Mouse (Mus musculus): ENCODE results near the gene Vamp2. TPM values are rescaled to one million over a fixed set of nuclear protein-coding genes. Genes with fewer than 3 reads are reported as not detected.
A peak's percentile ranks its signal among the peaks of the same experiment; 100 is the strongest.
"Not testable (repeated sequence)": the region's sequence is repeated elsewhere in the genome, so short reads cannot be mapped to it uniquely, and the experiment has no call there.

The Vamp2 gene
- polyA plus RNA-seq, 1 experiment from 2014 or later, result 95.9 TPM

DNA sequence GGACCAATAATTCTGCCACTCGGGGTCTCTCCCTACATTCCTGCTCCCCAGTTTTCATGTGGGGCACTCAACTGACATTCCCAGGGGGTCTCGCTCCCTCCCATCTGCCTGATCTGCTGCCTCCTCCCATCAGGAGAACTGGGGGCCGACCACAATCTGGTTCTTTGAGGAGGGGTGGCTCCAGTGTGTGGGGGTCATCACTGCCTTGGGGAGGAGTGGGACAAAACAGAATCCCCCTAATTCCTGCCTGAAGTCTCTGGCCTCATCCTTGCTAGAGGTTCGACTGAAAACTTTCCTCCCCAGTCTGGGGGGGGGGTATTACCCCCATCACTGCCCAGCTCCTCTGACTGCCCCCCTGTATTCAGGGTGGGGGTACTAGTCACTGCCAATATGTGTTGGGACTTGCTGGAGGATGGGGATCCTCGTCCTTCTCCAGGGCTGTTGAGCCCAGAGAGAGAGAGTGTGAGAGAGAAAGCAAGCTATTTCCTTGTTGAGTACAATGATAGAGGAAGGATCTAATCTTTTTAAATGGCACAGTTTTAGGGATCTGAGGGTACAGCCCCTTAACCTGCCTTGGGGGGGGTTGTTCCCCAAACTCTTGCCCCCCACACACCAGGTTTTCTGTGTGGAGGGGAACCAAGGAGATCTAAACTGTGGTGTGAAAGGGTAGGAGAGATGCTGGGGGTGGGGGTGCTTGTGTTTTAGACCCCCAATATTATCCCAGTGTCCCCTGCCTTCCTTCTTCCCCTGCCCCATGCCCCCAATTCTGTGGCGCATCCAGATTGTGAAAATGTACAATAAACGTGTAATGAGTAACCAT, 3.5 kb downstream of the Vamp2 start:
- no peaks in the 10 kb centered on the region for H3K9me3 ChIP-seq (ENCODE audit: control insufficient read depth, low read length)
- H3K27ac ChIP-seq (ENCODE audit: low read depth, low read length), result no peak overlapping the region
- no peaks in the 10 kb centered on the region for H3K27me3 ChIP-seq (ENCODE audit: control insufficient read depth, insufficient read depth, low read length)
- ATAC-seq (replicated peaks; ENCODE audit: low FRiP score), result no peak
- H3K4me3 ChIP-seq (ENCODE audit: low read depth, low read length), result no peak overlapping the region
- H3K4me1 ChIP-seq (replicated peaks; ENCODE audit: control insufficient read depth, insufficient read depth, low read length), result peaks cover 20% of the 10 kb centered on the region; the same call in 1 of the 2 replicates
- H3K36me3 ChIP-seq (ENCODE audit: control insufficient read depth, insufficient read depth, low read length), result no peaks in the 10 kb centered on the region; the same call in 1 of the 2 replicates
- H3K4me2 ChIP-seq (ENCODE audit: low read depth, low read length, severe bottlenecking), result no peak overlapping the region
- DNase-seq (ENCODE audit: low spot score), result no peak
- no peak overlapping the region for H3K9ac ChIP-seq (ENCODE audit: low read length)
- 67% methylated on average over 7 of the region's 7 CpGs for WGBS

DNA sequence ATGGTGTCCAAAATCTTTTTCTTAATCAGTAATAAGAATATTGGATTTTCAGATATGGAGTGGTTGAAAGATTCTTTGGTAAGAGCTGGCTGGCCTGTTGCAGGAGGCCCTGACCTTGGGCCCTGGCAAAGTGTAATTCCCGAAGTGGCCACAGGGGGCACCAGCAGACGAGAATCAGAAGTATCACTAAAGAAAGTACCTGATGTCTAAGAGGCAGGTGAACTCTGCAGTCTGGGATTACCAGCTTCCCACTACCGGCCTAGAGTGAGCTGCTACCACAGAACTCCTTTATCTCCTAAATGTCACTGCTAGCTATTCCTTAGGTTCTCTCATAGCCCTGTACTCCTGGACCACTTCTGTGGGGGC, 4.1 kb downstream of the Vamp2 start:
- H3K4me3 ChIP-seq (ENCODE audit: low read depth, low read length), result no peak overlapping the region

DNA sequence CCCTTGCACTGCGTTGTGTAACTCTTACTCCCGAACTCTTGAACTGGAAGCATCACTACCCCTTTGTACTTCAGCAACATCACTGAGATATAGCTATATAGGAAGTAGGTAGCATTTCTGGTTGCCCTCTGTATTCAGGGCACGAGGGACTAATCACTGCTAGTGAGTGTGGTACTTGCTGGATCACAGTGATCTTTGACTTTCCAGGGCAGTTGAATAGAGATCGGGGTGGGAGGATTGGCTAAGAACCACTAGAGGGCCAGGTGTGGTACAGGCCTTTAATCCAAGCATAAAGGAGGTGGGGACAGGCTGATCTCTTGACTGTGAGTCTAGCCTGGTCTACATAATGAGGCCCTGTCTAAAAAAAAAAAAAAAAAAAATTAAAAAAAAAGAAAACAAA, 4.6 kb downstream of the Vamp2 start:
- Histone ChIP-seq H3K9me3 (ENCODE audit: control insufficient read depth, low read length) (no peaks in the 10 kb centered on the region), H3K27me3 (ENCODE audit: control insufficient read depth, insufficient read depth, low read length) (no peaks in the 10 kb centered on the region), H3K4me1 (replicated peaks; ENCODE audit: control insufficient read depth, insufficient read depth, low read length) (peaks cover 31% of the 10 kb centered on the region; the same call in 1 of the 2 replicates), H3K4me3 (ENCODE audit: low read depth, low read length) (no peak overlapping the region), H3K9ac (ENCODE audit: low read length) (no peak overlapping the region), H3K27ac (ENCODE audit: low read depth, low read length) (no peak overlapping the region), H3K4me2 (ENCODE audit: low read depth, low read length, severe bottlenecking) (no peak overlapping the region), H3K36me3 (ENCODE audit: control insufficient read depth, insufficient read depth, low read length) (no peaks in the 10 kb centered on the region; the same call in 1 of the 2 replicates)
- DNase-seq (ENCODE audit: low spot score) (no peak), ATAC-seq (replicated peaks; ENCODE audit: low FRiP score) (no peak)
- 87% methylated on average over 4 of the region's 4 CpGs for WGBS

More for the DNA sequence above, 4.1 kb downstream of the Vamp2 start:
- Histone ChIP-seq H3K27me3 (ENCODE audit: control insufficient read depth, insufficient read depth, low read length) (no peaks in the 10 kb centered on the region), H3K4me2 (ENCODE audit: low read depth, low read length, severe bottlenecking) (no peak overlapping the region), H3K36me3 (ENCODE audit: control insufficient read depth, insufficient read depth, low read length) (no peaks in the 10 kb centered on the region; the same call in 1 of the 2 replicates), H3K4me1 (replicated peaks; ENCODE audit: control insufficient read depth, insufficient read depth, low read length) (peaks cover 26% of the 10 kb centered on the region; the same call in 1 of the 2 replicates), H3K27ac (ENCODE audit: low read depth, low read length) (no peak overlapping the region), H3K9me3 (ENCODE audit: control insufficient read depth, low read length) (no peaks in the 10 kb centered on the region), H3K9ac (ENCODE audit: low read length) (no peak overlapping the region)
- 4% methylated on average over 3 of the region's 3 CpGs for WGBS
- ATAC-seq (replicated peaks; ENCODE audit: low FRiP score) (no peak), DNase-seq (ENCODE audit: low spot score) (peak; percentile 89)

DNA sequence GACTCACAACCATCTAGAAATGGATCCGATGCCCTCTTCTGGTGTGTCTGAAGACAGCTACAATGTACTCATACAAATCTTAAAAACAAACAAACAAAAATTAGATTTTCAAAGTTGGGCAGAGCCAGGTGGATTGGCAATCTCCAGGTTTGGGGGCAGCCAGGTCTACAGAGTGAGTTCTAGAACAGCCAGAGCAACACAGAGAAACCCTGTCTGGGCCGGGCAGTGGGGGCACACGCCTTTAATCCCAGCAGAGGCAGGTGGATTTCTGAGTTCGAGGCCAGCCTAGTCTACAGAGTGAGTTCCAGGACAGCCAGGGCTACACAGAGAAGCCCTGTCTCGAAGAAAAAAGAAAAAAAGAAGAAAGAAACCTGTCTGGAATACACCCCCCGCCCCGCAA, 5.6 kb downstream of the Vamp2 start:
- H3K9me3 ChIP-seq (ENCODE audit: control insufficient read depth, low read length); H3K4me3 ChIP-seq (ENCODE audit: low read depth, low read length); H3K36me3 ChIP-seq (ENCODE audit: control insufficient read depth, insufficient read depth, low read length); H3K27me3 ChIP-seq (ENCODE audit: control insufficient read depth, insufficient read depth, low read length); DNase-seq (ENCODE audit: low spot score); H3K4me2 ChIP-seq (ENCODE audit: low read depth, low read length, severe bottlenecking); ATAC-seq (replicated peaks; ENCODE audit: low FRiP score); H3K27ac ChIP-seq (ENCODE audit: low read depth, low read length); H3K9ac ChIP-seq (ENCODE audit: low read length): not testable (repeated sequence)
- H3K4me1 ChIP-seq (replicated peaks; ENCODE audit: control insufficient read depth, insufficient read depth, low read length), result peaks cover 38% of the 10 kb centered on the region
- WGBS, result 88% methylated on average over 7 of the region's 7 CpGs

DNA sequence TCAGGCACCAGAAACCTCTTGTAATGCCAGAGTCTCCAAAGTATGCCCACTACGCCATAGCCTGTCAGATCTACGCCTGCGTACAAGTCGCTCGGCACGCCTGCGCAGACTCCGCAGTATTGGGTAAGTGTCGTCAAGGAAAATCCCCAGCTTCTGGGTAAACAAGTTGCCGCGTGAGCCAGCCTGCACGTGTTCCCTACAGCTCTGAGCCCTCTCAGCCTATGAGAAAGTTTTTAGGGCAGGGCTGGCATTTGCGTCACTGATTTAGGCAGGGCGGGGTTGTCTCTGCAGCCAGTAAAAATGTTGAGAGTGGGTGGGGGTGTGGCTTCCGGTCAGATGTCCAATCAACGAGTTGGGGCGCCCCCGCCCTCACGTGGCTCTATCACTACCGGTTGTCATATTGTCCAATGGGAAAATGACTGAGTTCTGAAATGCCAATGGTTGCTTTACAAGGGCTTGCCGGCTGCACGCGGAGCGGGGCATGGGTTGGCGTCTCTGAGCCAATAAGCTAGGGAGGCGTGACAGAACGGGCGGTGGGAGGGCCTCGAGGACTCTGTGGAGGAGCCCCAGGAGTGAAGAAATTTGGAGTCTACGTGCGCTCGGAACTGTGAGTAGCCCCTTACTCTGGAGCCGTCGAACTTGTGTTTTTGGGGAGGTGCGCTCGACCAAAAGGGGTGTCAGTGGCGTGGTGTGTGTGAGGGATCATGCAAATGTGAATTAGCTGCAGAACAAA, 6.6 kb downstream of the Vamp2 start, which contains the start of gene Per1:
Gene Per1 (plus strand): TSS at position 521 of the 733 bp plus-strand sequence.
- Histone ChIP-seq H3K9ac (ENCODE audit: low read length) (peak within 1 kb of the TSS; percentile 46), H3K4me3 (ENCODE audit: low read depth, low read length) (peak within 1 kb of the TSS; percentile 41), H3K27me3 (ENCODE audit: control insufficient read depth, insufficient read depth, low read length) (no peaks in the 10 kb centered on the region), H3K27ac (ENCODE audit: low read depth, low read length) (peak within 1 kb of the TSS; percentile 55; the same call in 1 of the 2 replicates), H3K36me3 (ENCODE audit: control insufficient read depth, insufficient read depth, low read length) (no peaks in the 10 kb centered on the region; the same call in 1 of the 2 replicates), H3K9me3 (ENCODE audit: control insufficient read depth, low read length) (no peaks in the 10 kb centered on the region), H3K4me1 (replicated peaks; ENCODE audit: control insufficient read depth, insufficient read depth, low read length) (peaks cover 34% of the 10 kb centered on the region), H3K4me2 (ENCODE audit: low read depth, low read length, severe bottlenecking) (peak within 1 kb of the TSS; percentile 92)
- peak; percentile 91 for ATAC-seq (replicated peaks; ENCODE audit: low FRiP score)
- 0% methylated on average over 37 of the region's 37 CpGs for WGBS
- DNase-seq (ENCODE audit: low spot score), result peak; percentile 99

DNA sequence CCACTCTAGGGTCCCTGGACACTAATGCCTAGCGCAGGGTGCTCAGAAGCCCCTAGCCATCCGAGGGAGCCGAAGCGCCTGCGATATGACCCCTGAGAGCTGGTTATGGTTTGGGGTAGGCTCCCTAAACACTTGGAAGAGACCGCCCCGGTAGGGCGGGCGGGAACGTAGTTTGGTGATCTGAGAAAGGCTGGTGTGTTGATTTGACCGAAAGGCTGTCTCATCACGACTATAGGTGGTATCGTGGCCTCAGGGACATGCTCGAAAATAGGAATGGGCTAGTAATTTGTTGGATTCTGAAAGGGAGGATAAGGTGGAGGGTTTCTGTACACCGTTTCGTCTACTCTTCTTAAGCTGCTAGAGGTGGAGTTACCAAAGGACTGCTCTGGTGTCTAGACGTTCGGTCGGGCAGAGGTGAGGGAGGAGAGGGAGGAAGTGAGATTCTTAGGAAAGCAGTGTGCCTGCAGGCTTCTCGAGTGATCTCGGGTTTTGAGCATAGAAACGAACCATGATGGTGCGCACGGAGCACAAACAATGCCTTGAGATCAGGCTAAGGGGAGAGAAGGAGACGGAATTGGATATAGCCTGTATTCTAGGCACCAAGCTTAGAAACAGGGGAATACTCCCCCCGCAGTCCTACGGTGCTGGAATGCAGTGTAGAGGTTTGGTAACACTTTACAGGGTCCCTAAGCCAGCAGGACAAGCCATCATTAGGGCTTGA, 7.4 kb downstream of the Vamp2 start:
- H3K36me3 ChIP-seq (ENCODE audit: control insufficient read depth, insufficient read depth, low read length), result no peaks in the 10 kb centered on the region; the same call in 1 of the 2 replicates
- H3K27ac ChIP-seq (ENCODE audit: low read depth, low read length), result peak overlapping the region; percentile 55; the same call in 1 of the 2 replicates
- H3K27me3 ChIP-seq (ENCODE audit: control insufficient read depth, insufficient read depth, low read length), result no peaks in the 10 kb centered on the region
- ATAC-seq (replicated peaks; ENCODE audit: low FRiP score), result no peak
- DNase-seq (ENCODE audit: low spot score), result no peak
- peak overlapping the region; percentile 92 for H3K4me2 ChIP-seq (ENCODE audit: low read depth, low read length, severe bottlenecking)
- 3% methylated on average over 27 of the region's 27 CpGs for WGBS
- no peaks in the 10 kb centered on the region for H3K9me3 ChIP-seq (ENCODE audit: control insufficient read depth, low read length)
- H3K4me3 ChIP-seq (ENCODE audit: low read depth, low read length), result peak overlapping the region; percentile 41
- peaks cover 34% of the 10 kb centered on the region for H3K4me1 ChIP-seq (replicated peaks; ENCODE audit: control insufficient read depth, insufficient read depth, low read length)
- H3K9ac ChIP-seq (ENCODE audit: low read length), result peak overlapping the region; percentile 46

DNA sequence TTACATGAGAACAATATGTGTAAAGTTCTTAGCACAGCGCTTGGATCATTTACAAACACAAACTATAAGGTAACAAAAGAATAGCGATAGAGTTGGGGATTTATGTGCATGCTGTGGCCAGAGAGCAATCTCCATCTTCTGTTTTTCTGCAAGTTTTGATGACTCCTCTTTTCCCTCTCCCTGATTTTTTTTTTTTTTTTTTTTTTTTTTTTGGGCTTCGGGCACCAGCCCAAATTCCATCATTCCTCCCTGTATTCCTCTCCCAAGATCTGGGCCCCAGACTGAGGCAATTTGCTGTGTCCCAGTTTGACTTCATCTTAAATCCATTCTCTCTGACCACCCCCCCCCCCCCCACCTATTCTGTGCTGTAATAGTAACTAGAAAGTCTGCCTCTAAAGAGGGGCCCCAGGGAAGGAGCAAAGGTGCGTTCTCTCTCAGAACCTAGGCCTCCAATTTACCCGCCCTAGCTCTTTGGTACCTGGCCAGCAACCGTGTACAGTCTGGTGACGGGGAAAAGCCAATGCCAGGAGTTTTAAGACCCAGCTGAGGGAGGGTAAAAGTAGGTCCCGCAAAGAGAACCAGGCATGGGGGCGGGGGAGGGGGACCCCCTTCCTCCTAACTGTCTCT, 8.2 kb downstream of the Vamp2 start:
- H3K27ac ChIP-seq (ENCODE audit: low read depth, low read length), result 0 out of 2 replicates have a peak overlapping the region, but pooled peaks have one; percentile 73
- H3K9ac ChIP-seq (ENCODE audit: low read length), result peak overlapping the region; percentile 46
- H3K4me3 ChIP-seq (ENCODE audit: low read depth, low read length), result peak overlapping the region; percentile 22
- DNase-seq (ENCODE audit: low spot score) (no peak), ATAC-seq (replicated peaks; ENCODE audit: low FRiP score) (no peak)
- no peaks in the 10 kb centered on the region for H3K27me3 ChIP-seq (ENCODE audit: control insufficient read depth, insufficient read depth, low read length)
- 14% methylated on average over 9 of the region's 9 CpGs for WGBS
- H3K4me2 ChIP-seq (ENCODE audit: low read depth, low read length, severe bottlenecking), result peak overlapping the region; percentile 92
- H3K36me3 ChIP-seq (ENCODE audit: control insufficient read depth, insufficient read depth, low read length), result peaks cover 2% of the 10 kb centered on the region
- no peaks in the 10 kb centered on the region for H3K9me3 ChIP-seq (ENCODE audit: control insufficient read depth, low read length)
- H3K4me1 ChIP-seq (replicated peaks; ENCODE audit: control insufficient read depth, insufficient read depth, low read length), result peaks cover 34% of the 10 kb centered on the region
